Mouse (Mus musculus): ENCODE results near the gene Nck2. TPM values are rescaled to one million over a fixed set of nuclear protein-coding genes. Genes with fewer than 3 reads are reported as not detected.

Gene Nck2
- polyA plus RNA-seq, 1 experiment: 21.0 TPM

DNA sequence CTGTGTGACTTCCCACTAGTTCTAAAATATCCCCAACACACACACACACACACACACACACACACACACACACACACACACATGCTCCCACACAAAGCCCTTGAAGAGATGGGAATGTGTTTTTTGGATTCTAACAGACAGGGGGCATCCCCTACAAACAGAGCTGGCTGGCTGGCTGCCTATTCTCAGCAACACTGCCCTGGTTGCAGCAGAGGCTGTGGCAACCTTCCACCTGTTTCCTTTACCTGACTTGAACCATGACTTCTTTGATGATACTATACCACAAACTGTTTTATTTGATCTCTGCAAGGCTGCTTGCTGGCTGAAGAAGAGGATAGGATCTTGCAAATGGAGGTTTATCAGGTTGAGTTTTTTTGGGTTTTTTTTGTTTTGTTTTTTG is 41.0 kb upstream of the Nck2 start:
- no peak for TF ChIP-seq POLR2A (IDR thresholded peaks at IDR 0.05; ENCODE audit: borderline replicate concordance, control insufficient read depth, low read depth, low read length)
- TF ChIP-seq CTCF (IDR thresholded peaks at IDR 0.05; ENCODE audit: control insufficient read depth, insufficient read depth, low read length): no peak
- Histone ChIP-seq H3K4me1 (ENCODE audit: control insufficient read depth, insufficient read depth, low read length) (no peaks in the 10 kb centered on the region; the same call in 1 of the 2 replicates), H3K4me3 (replicated peaks; ENCODE audit: control insufficient read depth, low read depth, low read length) (no peak overlapping the region), H3K27ac (ENCODE audit: control insufficient read depth, insufficient read depth, low read depth, low read length, poor library complexity) (no peak overlapping the region)

DNA sequence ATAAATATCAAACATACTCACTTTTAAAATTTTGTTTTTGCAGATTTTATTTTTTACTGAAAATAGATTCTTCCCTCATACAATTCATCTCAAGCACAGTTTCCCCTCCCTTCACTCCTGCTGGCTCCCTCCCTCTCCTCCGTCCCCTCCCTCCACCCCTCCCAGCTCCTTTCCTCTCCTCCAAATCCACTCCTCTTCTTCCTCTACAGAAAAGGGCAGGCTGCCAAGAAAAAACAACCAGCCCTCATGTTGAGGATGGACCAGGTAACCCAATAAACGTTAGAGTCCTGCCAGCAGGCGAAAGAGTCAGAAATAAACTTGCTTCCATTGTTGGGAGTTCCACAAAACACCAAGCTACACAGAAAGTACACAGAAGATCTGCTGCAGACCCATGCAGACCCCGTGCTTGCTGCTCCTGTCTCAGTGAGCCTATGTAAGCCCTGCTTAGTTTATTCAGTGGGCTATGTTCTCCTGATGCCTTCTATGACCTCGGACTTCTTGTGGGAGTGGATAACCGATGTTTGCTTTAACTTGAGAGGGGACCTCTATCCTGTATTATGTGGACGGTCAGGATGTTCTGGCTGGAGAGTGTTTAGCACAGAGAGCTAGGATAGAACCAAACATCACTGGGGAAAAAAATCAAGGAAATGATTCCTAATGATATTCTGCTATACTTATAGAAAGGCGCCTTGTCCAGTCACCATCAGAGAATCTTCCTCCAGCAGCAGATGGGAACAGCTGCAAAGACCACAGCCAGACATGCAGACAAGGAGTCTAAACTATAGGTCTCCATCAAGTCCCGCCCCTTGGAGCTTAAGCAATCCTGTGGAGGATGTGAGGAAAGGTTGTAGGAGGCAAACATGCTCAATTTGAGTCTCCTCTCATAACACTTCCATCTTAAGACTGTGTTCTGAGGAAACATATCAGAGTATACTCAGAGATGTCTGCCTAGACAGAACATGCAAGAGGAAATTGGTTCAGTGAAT is 39.4 kb upstream of the Nck2 start:
- 42% methylated on average over 9 of the region's 9 CpGs for WGBS
- Histone ChIP-seq H3K27ac (ENCODE audit: control insufficient read depth, insufficient read depth, low read depth, low read length, poor library complexity) (no peak overlapping the region), H3K4me3 (replicated peaks; ENCODE audit: control insufficient read depth, low read depth, low read length) (no peak overlapping the region), H3K4me1 (ENCODE audit: control insufficient read depth, insufficient read depth, low read length) (no peaks in the 10 kb centered on the region; the same call in 1 of the 2 replicates)
- no peak for TF ChIP-seq POLR2A (IDR thresholded peaks at IDR 0.05; ENCODE audit: borderline replicate concordance, control insufficient read depth, low read depth, low read length)
- no peak for TF ChIP-seq CTCF (IDR thresholded peaks at IDR 0.05; ENCODE audit: control insufficient read depth, insufficient read depth, low read length)

DNA sequence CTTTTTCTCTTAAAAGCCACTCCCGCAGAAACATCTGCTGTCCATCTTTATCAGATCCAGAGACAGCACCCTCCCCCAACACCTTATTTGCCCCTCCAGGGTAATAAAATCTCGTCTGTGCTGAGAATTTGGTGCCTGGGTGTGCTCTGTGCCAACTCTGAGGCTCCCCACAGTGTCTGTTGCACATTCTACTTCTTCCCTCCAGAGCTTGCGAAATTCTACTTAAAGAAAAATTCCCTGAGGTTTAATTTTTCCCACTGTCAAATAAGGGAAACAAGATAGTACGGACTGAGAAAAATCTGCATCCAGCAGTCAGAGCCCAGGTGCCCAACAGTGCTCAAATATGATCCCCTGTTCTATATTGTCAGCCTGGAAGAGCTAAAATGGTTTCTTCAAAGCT is 35.4 kb upstream of the Nck2 start:
- H3K27ac ChIP-seq (ENCODE audit: control insufficient read depth, insufficient read depth, low read depth, low read length, poor library complexity): no peak overlapping the region
- WGBS: 40% methylated on average over 4 of the region's 4 CpGs
- TF ChIP-seq POLR2A (IDR thresholded peaks at IDR 0.05; ENCODE audit: borderline replicate concordance, control insufficient read depth, low read depth, low read length) (no peak), CTCF (IDR thresholded peaks at IDR 0.05; ENCODE audit: control insufficient read depth, insufficient read depth, low read length) (no peak)
- no peaks in the 10 kb centered on the region for H3K4me1 ChIP-seq (ENCODE audit: control insufficient read depth, insufficient read depth, low read length)
- no peak overlapping the region for H3K4me3 ChIP-seq (replicated peaks; ENCODE audit: control insufficient read depth, low read depth, low read length)

DNA sequence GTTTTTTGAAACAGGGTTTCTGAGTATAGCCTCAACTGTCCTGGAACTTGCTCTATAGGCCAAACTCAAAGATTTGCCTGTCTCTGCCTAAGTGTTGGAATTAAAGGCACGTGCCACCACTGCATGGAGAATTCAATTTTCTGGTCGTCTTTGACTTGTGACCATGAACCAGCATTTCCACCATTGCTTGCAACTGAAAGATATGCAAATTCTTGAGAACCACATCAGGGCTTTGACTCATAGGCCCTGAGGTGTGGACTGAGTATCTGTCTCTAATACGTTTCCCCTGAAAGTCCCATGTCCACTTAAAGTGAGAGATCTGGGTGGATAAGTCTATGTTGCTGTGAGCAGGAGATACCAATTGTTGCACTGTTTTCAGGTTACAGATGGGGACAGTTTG is 31.6 kb upstream of the Nck2 start:
- Histone ChIP-seq H3K27ac (ENCODE audit: control insufficient read depth, insufficient read depth, low read depth, low read length, poor library complexity) (no peak overlapping the region), H3K4me3 (replicated peaks; ENCODE audit: control insufficient read depth, low read depth, low read length) (no peak overlapping the region), H3K4me1 (ENCODE audit: control insufficient read depth, insufficient read depth, low read length) (no peaks in the 10 kb centered on the region)
- 50% methylated on average over 3 of the region's 3 CpGs for WGBS
- TF ChIP-seq POLR2A (IDR thresholded peaks at IDR 0.05; ENCODE audit: borderline replicate concordance, control insufficient read depth, low read depth, low read length) (no peak), CTCF (IDR thresholded peaks at IDR 0.05; ENCODE audit: control insufficient read depth, insufficient read depth, low read length) (no peak)

DNA sequence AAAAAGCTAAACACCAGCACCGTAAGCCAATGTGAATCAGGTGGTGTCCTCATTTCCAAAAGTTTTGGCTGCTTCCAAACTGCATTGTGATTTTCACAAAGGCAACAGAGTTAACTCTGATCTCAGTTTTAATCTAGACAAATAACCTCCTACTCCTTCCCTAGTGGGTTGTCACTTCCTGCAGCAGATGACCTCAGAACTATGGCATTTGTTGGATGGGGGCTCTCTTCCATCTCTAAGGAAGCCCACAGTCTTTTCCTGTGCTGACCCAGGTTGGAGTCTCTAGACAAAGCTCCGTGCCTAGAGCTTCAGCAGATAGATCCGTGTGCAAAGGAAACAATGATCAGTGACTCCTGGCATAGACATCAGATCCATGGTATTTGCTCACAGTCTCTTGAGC is 31.1 kb upstream of the Nck2 start:
- 63% methylated on average over 3 of the region's 3 CpGs for WGBS
- Histone ChIP-seq H3K4me1 (ENCODE audit: control insufficient read depth, insufficient read depth, low read length) (no peaks in the 10 kb centered on the region), H3K4me3 (replicated peaks; ENCODE audit: control insufficient read depth, low read depth, low read length) (no peak overlapping the region), H3K27ac (ENCODE audit: control insufficient read depth, insufficient read depth, low read depth, low read length, poor library complexity) (no peak overlapping the region)
- no peak for TF ChIP-seq POLR2A (IDR thresholded peaks at IDR 0.05; ENCODE audit: borderline replicate concordance, control insufficient read depth, low read depth, low read length)
- TF ChIP-seq CTCF (IDR thresholded peaks at IDR 0.05; ENCODE audit: control insufficient read depth, insufficient read depth, low read length): no peak

DNA sequence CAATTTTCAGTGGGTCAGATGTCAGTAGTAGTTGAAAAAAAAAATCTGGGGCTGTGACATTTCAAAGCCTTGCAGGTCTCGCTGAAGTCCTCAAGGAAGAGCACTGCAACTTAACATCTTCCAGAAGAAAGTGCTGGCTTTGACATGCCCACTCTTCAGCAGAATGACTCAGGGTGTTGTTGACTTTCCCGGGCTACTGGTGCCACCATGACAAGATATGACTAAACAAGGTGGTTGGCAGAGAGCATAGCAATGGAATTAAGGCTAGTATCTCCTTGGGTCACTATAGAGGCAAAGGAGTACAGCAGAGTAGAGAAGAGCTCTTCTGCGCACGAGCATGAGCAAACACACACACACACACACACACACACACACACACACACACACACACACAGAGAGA is 30.6 kb upstream of the Nck2 start:
- WGBS: 67% methylated on average over 4 of the region's 4 CpGs
- no peak overlapping the region for H3K4me3 ChIP-seq (replicated peaks; ENCODE audit: control insufficient read depth, low read depth, low read length)
- no peaks in the 10 kb centered on the region for H3K4me1 ChIP-seq (ENCODE audit: control insufficient read depth, insufficient read depth, low read length)
- H3K27ac ChIP-seq (ENCODE audit: control insufficient read depth, insufficient read depth, low read depth, low read length, poor library complexity): no peak overlapping the region
- TF ChIP-seq CTCF (IDR thresholded peaks at IDR 0.05; ENCODE audit: control insufficient read depth, insufficient read depth, low read length): no peak
- no peak for TF ChIP-seq POLR2A (IDR thresholded peaks at IDR 0.05; ENCODE audit: borderline replicate concordance, control insufficient read depth, low read depth, low read length)

DNA sequence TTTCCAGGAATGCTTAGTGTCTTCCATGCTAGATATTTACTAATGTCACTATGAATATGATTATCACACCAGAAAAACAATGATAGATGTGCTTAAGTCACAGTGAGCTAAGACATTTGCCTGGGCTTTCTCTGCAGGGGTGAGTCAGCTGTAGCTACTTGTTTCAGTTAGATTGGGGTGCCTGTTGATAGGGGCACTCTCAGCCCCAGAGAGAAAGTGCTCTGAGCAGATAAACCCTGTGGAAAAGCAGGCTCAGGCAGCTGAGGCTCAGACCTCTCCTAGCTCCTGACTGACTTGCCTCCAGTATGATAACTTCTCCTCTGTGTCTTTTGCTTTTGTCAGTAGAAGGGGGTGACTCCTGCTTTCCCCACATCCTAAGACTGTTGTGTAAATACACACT is 30.2 kb upstream of the Nck2 start:
- Histone ChIP-seq H3K4me1 (ENCODE audit: control insufficient read depth, insufficient read depth, low read length) (no peaks in the 10 kb centered on the region), H3K27ac (ENCODE audit: control insufficient read depth, insufficient read depth, low read depth, low read length, poor library complexity) (no peak overlapping the region), H3K4me3 (replicated peaks; ENCODE audit: control insufficient read depth, low read depth, low read length) (no peak overlapping the region)
- TF ChIP-seq CTCF (IDR thresholded peaks at IDR 0.05; ENCODE audit: control insufficient read depth, insufficient read depth, low read length): no peak
- TF ChIP-seq POLR2A (IDR thresholded peaks at IDR 0.05; ENCODE audit: borderline replicate concordance, control insufficient read depth, low read depth, low read length): no peak

DNA sequence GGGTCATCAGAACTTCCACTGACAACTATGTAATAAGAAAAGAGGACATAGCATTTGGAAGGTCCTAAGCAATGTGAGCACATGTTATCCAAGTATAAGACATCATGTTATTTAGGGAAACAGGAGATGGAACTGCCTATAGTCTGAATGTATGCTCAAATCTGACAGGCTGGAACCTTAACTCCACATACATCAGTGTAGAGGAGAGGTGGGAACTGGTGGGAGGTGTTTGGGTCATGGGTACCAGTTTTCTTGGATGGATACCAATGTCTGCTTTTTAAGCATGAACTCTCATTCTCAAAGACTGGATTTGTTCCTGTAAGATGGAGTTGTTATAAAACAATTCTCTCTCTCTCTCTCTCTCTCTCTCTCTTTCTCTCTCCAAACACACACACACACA is 29.4 kb upstream of the Nck2 start:
- no peak overlapping the region for H3K27ac ChIP-seq (ENCODE audit: control insufficient read depth, insufficient read depth, low read depth, low read length, poor library complexity)
- no peak for TF ChIP-seq POLR2A (IDR thresholded peaks at IDR 0.05; ENCODE audit: borderline replicate concordance, control insufficient read depth, low read depth, low read length)
- TF ChIP-seq CTCF (IDR thresholded peaks at IDR 0.05; ENCODE audit: control insufficient read depth, insufficient read depth, low read length): no peak
- H3K4me1 ChIP-seq (ENCODE audit: control insufficient read depth, insufficient read depth, low read length): no peaks in the 10 kb centered on the region
- no peak overlapping the region for H3K4me3 ChIP-seq (replicated peaks; ENCODE audit: control insufficient read depth, low read depth, low read length)

Measured in bone marrow, adult 2 months (tissue).